Mouse (Mus musculus): ENCODE data around the gene Arhgef28. TPM values are rescaled to one million over a fixed set of nuclear protein-coding genes. Genes with fewer than 3 reads are reported as not detected.

The Arhgef28 gene
- polyA plus RNA-seq, 1 experiment, result 6.7 TPM

GRCm38 (mm10) chr13:97883629-97884028 lies 322.6 kb downstream of the Arhgef28 start:
- no peak for TF ChIP-seq EP300 (IDR thresholded peaks at IDR 0.05; ENCODE audit: insufficient read depth, low read depth, low read length)
- no peak overlapping the region for H3K27ac ChIP-seq (ENCODE audit: insufficient read depth, low read length)
- no peak overlapping the region for H3K9ac ChIP-seq (ENCODE audit: low read depth, poor library complexity, severe bottlenecking)
- H3K36me3 ChIP-seq (ENCODE audit: control insufficient read depth, insufficient read depth, low read length, poor library complexity, severe bottlenecking), result no peaks in the 10 kb centered on the region
- H3K4me1 ChIP-seq (ENCODE audit: control insufficient read depth, insufficient read depth, low read length), result no peaks in the 10 kb centered on the region
- no peak overlapping the region for H3K4me3 ChIP-seq (ENCODE audit: low read depth, low read length)
- H3K27me3 ChIP-seq (ENCODE audit: control insufficient read depth, insufficient read depth, low read length, poor library complexity, severe bottlenecking), result no peaks in the 10 kb centered on the region
- no peaks in the 10 kb centered on the region for H3K9me3 ChIP-seq (replicated peaks; ENCODE audit: control insufficient read depth, insufficient read depth, low read length, poor library complexity, severe bottlenecking)

DNA sequence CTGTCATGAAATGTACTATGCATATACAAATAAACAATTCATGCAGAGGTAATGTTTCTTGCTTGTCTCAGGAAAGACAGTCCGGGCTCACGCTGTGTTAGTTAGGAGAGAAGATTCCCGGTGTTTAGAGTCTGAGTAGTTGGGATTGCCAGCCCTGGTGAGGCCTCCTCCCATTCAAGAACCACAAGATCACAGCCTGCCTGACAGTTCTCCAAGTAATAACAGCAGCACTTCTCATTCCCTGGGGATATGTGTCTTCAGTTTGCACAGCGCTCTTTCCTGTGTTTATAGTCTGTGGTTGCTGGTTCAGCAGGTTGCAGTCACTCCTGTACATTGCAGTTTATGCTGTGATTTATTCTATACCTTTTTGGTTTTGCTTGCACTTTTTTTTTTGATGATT lies 329.8 kb downstream of the Arhgef28 start:
- no peak overlapping the region for H3K4me3 ChIP-seq (ENCODE audit: low read depth, low read length)

GRCm38 (mm10) chr13:97876031-97876430 lies 330.2 kb downstream of the Arhgef28 start:
- Histone ChIP-seq H3K4me1 (ENCODE audit: control insufficient read depth, insufficient read depth, low read length) (no peaks in the 10 kb centered on the region), H3K4me3 (ENCODE audit: low read depth, low read length) (no peak overlapping the region), H3K9me3 (replicated peaks; ENCODE audit: control insufficient read depth, insufficient read depth, low read length, poor library complexity, severe bottlenecking) (no peaks in the 10 kb centered on the region; the same call in 1 of the 2 replicates), H3K27me3 (ENCODE audit: control insufficient read depth, insufficient read depth, low read length, poor library complexity, severe bottlenecking) (no peaks in the 10 kb centered on the region), H3K27ac (ENCODE audit: insufficient read depth, low read length) (no peak overlapping the region), H3K36me3 (ENCODE audit: control insufficient read depth, insufficient read depth, low read length, poor library complexity, severe bottlenecking) (no peaks in the 10 kb centered on the region), H3K9ac (ENCODE audit: low read depth, poor library complexity, severe bottlenecking) (no peak overlapping the region)
- TF ChIP-seq POLR2A (IDR thresholded peaks at IDR 0.05; ENCODE audit: insufficient read depth, low read length) (no peak), CTCF (IDR thresholded peaks at IDR 0.05; ENCODE audit: low read depth, low read length) (no peak), EP300 (IDR thresholded peaks at IDR 0.05; ENCODE audit: insufficient read depth, low read depth, low read length) (no peak)

More for the DNA sequence above, 329.8 kb downstream of the Arhgef28 start:
- TF ChIP-seq POLR2A (IDR thresholded peaks at IDR 0.05; ENCODE audit: insufficient read depth, low read length) (no peak), CTCF (IDR thresholded peaks at IDR 0.05; ENCODE audit: low read depth, low read length) (no peak)
- Histone ChIP-seq H3K4me1 (ENCODE audit: control insufficient read depth, insufficient read depth, low read length) (no peaks in the 10 kb centered on the region), H3K36me3 (ENCODE audit: control insufficient read depth, insufficient read depth, low read length, poor library complexity, severe bottlenecking) (no peaks in the 10 kb centered on the region), H3K9me3 (replicated peaks; ENCODE audit: control insufficient read depth, insufficient read depth, low read length, poor library complexity, severe bottlenecking) (no peaks in the 10 kb centered on the region; the same call in 1 of the 2 replicates), H3K27ac (ENCODE audit: insufficient read depth, low read length) (no peak overlapping the region), H3K9ac (ENCODE audit: low read depth, poor library complexity, severe bottlenecking) (no peak overlapping the region), H3K27me3 (ENCODE audit: control insufficient read depth, insufficient read depth, low read length, poor library complexity, severe bottlenecking) (no peaks in the 10 kb centered on the region)

GRCm38 (mm10) chr13:97869428-97869827 lies 336.8 kb downstream of the Arhgef28 start:
- Histone ChIP-seq H3K27me3 (ENCODE audit: control insufficient read depth, insufficient read depth, low read length, poor library complexity, severe bottlenecking) (no peaks in the 10 kb centered on the region), H3K9ac (ENCODE audit: low read depth, poor library complexity, severe bottlenecking) (no peak overlapping the region), H3K4me3 (ENCODE audit: low read depth, low read length) (no peak overlapping the region), H3K27ac (ENCODE audit: insufficient read depth, low read length) (no peak overlapping the region), H3K36me3 (ENCODE audit: control insufficient read depth, insufficient read depth, low read length, poor library complexity, severe bottlenecking) (no peaks in the 10 kb centered on the region), H3K4me1 (ENCODE audit: control insufficient read depth, insufficient read depth, low read length) (no peaks in the 10 kb centered on the region), H3K9me3 (replicated peaks; ENCODE audit: control insufficient read depth, insufficient read depth, low read length, poor library complexity, severe bottlenecking) (peaks cover 5% of the 10 kb centered on the region)
- TF ChIP-seq POLR2A (IDR thresholded peaks at IDR 0.05; ENCODE audit: insufficient read depth, low read length), result no peak
- no peak for TF ChIP-seq EP300 (IDR thresholded peaks at IDR 0.05; ENCODE audit: insufficient read depth, low read depth, low read length)
- no peak for TF ChIP-seq CTCF (IDR thresholded peaks at IDR 0.05; ENCODE audit: low read depth, low read length)

GRCm38 (mm10) chr13:97867322-97867962 lies 338.8 kb downstream of the Arhgef28 start:
- H3K27ac ChIP-seq (ENCODE audit: insufficient read depth, low read length), result no peak overlapping the region
- no peaks in the 10 kb centered on the region for H3K36me3 ChIP-seq (ENCODE audit: control insufficient read depth, insufficient read depth, low read length, poor library complexity, severe bottlenecking)
- no peak for TF ChIP-seq POLR2A (IDR thresholded peaks at IDR 0.05; ENCODE audit: insufficient read depth, low read length)
- no peak for TF ChIP-seq EP300 (IDR thresholded peaks at IDR 0.05; ENCODE audit: insufficient read depth, low read depth, low read length)
- no peak for TF ChIP-seq CTCF (IDR thresholded peaks at IDR 0.05; ENCODE audit: low read depth, low read length)
- no peak overlapping the region for H3K4me3 ChIP-seq (ENCODE audit: low read depth, low read length)
- H3K4me1 ChIP-seq (ENCODE audit: control insufficient read depth, insufficient read depth, low read length), result no peaks in the 10 kb centered on the region
- H3K9me3 ChIP-seq (replicated peaks; ENCODE audit: control insufficient read depth, insufficient read depth, low read length, poor library complexity, severe bottlenecking), result peaks cover 5% of the 10 kb centered on the region
- no peaks in the 10 kb centered on the region for H3K27me3 ChIP-seq (ENCODE audit: control insufficient read depth, insufficient read depth, low read length, poor library complexity, severe bottlenecking)
- H3K9ac ChIP-seq (ENCODE audit: low read depth, poor library complexity, severe bottlenecking), result no peak overlapping the region

- Histone ChIP-seq H3K4me3 (ENCODE audit: low read depth, low read length) (no peak overlapping the region), H3K36me3 (ENCODE audit: control insufficient read depth, insufficient read depth, low read length, poor library complexity, severe bottlenecking) (no peaks in the 10 kb centered on the region), H3K4me1 (ENCODE audit: control insufficient read depth, insufficient read depth, low read length) (no peaks in the 10 kb centered on the region), H3K9me3 (replicated peaks; ENCODE audit: control insufficient read depth, insufficient read depth, low read length, poor library complexity, severe bottlenecking) (no peaks in the 10 kb centered on the region), H3K9ac (ENCODE audit: low read depth, poor library complexity, severe bottlenecking) (no peak overlapping the region), H3K27me3 (ENCODE audit: control insufficient read depth, insufficient read depth, low read length, poor library complexity, severe bottlenecking) (no peaks in the 10 kb centered on the region), H3K27ac (ENCODE audit: insufficient read depth, low read length) (no peak overlapping the region)
- TF ChIP-seq EP300 (IDR thresholded peaks at IDR 0.05; ENCODE audit: insufficient read depth, low read depth, low read length), result no peak
- TF ChIP-seq CTCF (IDR thresholded peaks at IDR 0.05; ENCODE audit: low read depth, low read length), result no peak
- TF ChIP-seq POLR2A (IDR thresholded peaks at IDR 0.05; ENCODE audit: insufficient read depth, low read length), result no peak
Measured at GRCm38 (mm10) chr13:97859071-97859470, 347.2 kb downstream of the Arhgef28 start.
